Mouse (Mus musculus) layer of hippocampus, postnatal 14 days (tissue): ENCODE data around the gene Gins2. TPM values are rescaled to one million over a fixed set of nuclear protein-coding genes. Genes with fewer than 3 reads are reported as not detected.

ENCODE experiments used
- DNase-seq, 2 experiments: peaks; one replicate each; pipeline ENCODE4 v3.0.0; 2021 to 2022; ENCODE audit warnings: low spot score in 2 of 2, mixed read lengths in 1 of 2
- long read RNA-seq, 2 experiments: library from polyadenylated mRNA; stranded (forward); transcript quantifications; one replicate each; pipeline ENCODE4 v2.0.0; 2021
- total RNA-seq, 2 experiments: library from RNA; stranded (reverse); gene quantifications; 2 replicates each; pipeline ENCODE4 v1.2.3; 2021

Gins2 gene
- 1 to 10 TPM; 2.0 to 3.4 TPM for total RNA-seq
- long read RNA-seq, experiment 1, partial matches to known transcripts, result 0 of 5 reads
- long read RNA-seq, experiment 1, other reads (novel, unspliced or antisense), result 2 of 5 reads
- long read RNA-seq, experiment 2, partial matches to known transcripts, result 0 of 5 reads
- long read RNA-seq, experiment 2, other reads (novel, unspliced or antisense), result 2 of 5 reads

GRCm38 (mm10) chr8:120588908-120589771, at the start of gene Gins2:
Gins2 (minus strand) TSS chr8:120589304.
- DNase-seq, result peak; percentile 99 to 100

DNA sequence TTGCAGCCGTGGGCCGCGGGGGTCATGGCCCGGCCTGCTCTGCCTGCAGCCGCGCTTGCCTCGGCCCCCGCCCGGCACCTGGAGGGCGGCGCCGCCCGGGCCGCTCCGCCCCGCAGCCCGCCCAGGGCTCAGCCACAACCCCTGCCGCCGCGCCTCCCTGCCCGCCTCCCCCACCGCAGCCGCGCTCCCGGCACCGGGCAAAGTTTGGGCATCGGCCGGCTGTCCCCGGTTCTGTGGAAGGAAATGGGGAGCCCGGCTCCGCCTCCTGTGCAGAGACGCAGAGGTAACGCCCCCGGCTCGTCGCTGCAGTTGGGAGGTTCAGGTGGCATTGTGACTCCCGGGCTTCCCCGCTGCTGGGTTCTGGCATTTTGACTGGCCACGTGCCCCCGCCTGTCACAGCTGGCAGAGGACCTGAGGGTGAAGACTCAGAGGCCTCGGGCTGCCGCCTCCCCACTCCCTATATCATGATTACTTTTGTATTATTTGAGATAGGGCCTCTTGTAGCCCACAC, 45.3 kb upstream of the Gins2 start:
- no peak for DNase-seq

GRCm38 (mm10) chr8:120633665-120634271, 44.7 kb upstream of the Gins2 start:
- DNase-seq, result no peak

DNA sequence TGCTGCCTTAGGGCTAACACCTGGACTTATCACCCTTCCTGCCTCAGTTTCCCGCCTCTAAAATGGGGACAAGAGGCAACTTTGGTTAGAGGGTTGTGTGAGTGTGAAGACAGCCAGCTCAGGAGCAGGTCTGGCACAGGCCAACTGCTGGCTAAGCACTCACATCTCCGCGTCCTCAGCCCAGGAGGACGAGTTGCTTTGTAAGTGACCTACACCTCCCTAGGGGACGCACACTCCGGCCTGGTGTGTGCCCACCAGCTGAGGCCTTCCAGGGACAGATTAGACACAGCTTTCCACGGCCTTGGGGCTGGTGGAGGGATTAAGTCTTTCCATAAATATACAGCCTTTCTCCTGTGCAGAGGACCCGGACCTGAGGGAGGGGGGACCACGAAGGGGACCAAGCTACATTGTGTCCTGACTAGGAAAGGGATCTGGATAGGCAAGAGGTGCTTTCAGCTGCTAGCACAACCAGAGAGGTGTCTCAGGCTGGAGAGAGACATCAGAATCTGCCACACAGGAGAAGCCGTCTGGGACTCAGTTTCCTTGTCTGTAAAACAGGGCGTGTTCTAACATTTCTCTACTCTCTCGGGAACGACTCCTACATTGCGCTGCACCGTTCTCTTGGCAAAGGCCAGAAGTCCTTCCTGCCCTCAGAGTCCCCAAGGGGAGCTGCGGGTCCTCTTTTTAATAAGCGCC, 44.0 kb upstream of the Gins2 start:
- no peak for DNase-seq

GRCm38 (mm10) chr8:120631441-120632375, 42.6 kb upstream of the Gins2 start:
- DNase-seq, result no peak

- DNase-seq, result no peak
Observed at GRCm38 (mm10) chr8:120630848-120631247, 41.7 kb upstream of the Gins2 start.

- no peak for DNase-seq
Observed at GRCm38 (mm10) chr8:120630031-120630430, 40.9 kb upstream of the Gins2 start.

- peak; percentile 41 to 74 for DNase-seq
Observed at GRCm38 (mm10) chr8:120627298-120627697, 38.2 kb upstream of the Gins2 start.

DNA sequence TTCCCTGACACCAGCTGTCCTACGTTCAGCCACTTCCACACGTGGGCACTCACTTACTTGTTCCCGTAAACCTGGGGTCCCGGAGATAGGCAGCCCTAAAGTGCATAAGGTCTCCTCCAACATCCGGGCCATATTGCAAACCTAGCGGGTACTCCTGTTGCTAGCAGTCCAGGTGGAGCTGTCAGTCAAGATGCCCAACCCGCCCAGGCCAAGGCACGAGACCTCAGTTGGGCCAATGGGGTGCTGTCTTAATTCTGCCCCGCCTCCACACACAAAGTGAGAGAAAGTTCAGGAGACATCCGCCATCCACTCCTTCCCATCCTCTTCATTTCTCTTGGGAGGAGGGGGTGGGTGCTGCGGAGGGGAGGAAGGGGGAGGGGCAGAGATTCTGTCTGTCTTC, 37.4 kb upstream of the Gins2 start:
- DNase-seq, result no peak

GRCm38 (mm10) chr8:120623608-120624007, 34.5 kb upstream of the Gins2 start:
- no peak for DNase-seq

GRCm38 (mm10) chr8:120622161-120622560, 33.1 kb upstream of the Gins2 start:
- DNase-seq, result no peak

DNA sequence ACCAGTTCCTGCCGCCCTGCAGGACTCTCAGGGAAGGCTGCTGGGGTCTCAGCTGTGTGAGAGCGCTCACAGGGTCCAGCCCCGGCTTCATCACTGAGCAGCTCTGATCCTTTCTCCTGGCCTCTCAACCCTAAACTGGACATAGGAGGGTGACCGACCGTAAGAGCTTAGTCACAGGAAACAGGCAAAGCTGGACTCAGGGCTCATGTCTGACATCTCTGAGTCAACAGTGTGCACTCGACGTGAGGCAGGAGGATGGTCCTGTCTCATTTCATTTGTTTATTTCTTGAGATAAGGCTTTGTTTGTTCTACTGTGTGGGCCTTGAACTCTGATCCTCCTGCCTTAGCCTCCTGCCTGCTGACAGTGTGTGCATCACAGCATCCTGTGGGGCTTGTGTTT, 31.3 kb upstream of the Gins2 start:
- no peak for DNase-seq

DNA sequence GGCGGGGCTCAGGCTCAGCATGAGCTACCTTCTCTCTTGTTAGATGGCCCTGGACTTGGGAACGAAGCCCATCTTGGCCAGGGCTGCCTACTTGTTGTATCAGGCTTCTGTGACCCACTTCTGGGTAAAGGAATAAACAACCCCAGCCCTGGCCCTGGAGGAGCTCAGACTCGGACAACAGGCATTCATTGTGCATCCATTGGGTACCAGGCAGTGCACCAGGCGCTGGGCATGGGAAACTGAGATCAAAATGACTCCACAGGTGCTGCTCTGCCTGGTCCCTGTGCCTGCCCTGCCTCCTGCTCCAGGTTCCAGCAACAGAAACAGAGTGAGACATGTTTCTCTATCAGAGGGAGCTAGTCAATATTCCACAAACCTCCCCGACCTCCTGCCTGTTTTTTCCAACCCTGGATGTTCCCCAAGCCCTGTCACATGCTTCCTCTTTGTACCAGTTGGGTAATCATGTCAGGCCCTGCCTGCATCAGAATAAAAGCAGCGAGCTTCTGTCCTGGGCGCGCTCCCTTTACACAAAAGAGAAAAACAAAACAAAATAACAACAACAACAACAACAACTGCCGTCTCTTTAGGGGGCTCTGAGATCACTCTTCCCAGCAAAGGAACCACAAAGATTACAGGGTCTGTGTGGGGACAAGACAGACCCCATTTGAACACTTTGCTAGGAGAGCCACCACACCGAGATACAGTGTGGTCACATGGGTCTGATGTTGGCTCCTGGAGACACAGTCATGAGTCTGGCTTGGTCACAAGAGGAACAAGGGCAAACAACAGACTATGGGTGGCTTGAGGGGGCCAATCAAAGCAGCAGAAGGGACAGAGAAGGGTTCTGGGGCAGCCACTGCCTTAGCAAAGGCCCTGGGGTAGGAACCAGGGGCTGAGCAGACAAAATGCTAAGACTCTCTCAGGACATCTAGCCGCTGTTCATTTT, 30.4 kb upstream of the Gins2 start:
- DNase-seq, result peak; percentile 48 to 70

- DNase-seq, result peak; percentile 74 to 77
Observed at GRCm38 (mm10) chr8:120618110-120618509, 29.0 kb upstream of the Gins2 start.

- no peak for DNase-seq
Observed at GRCm38 (mm10) chr8:120616663-120617626, 27.8 kb upstream of the Gins2 start.

- no peak for DNase-seq
Observed at GRCm38 (mm10) chr8:120614491-120614890, 25.4 kb upstream of the Gins2 start.

DNA sequence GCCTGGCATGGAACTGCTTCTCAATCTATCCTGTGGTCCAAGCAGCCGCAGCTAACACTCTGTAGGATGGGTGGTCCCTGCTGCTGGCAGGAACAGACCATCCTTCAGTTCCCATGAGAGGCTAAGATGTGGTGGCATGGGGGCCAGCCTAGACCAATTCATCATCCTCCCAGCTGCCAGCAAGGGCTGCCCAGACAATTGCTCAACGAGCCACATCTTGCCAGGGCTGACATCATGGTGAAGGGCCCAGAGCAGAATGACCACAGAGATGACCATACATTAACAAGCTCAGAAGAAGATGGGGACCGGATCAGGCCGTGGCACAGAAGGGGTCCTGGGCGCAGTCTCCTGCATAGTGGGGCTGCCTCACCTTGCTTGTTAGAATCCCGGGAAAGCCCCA, 21.7 kb upstream of the Gins2 start:
- no peak for DNase-seq

GRCm38 (mm10) chr8:120607885-120608284, 18.8 kb upstream of the Gins2 start:
- DNase-seq, result peak; percentile 78 to 79
